Mouse (Mus musculus) layer of hippocampus, adult 9-10 months (tissue): Measurements from ENCODE around the gene Cep104.

Experiments used
- DNase-seq: peaks from one replicate; pipeline ENCODE4 v3.0.0; 2022; ENCODE audit warnings: low spot score

Gene Cep104

GRCm38 (mm10) chr4:154051401-154051800 is 76.4 kb downstream of the Cep104 start:
- no peak for DNase-seq

GRCm38 (mm10) chr4:154053065-154053464 is 78.1 kb downstream of the Cep104 start:
- no peak for DNase-seq

GRCm38 (mm10) chr4:154055482-154055881 is 80.5 kb downstream of the Cep104 start:
- DNase-seq: no peak

- DNase-seq: no peak
These were observed 81.1 kb downstream of the Cep104 start for GRCm38 (mm10) chr4:154056046-154056445.

DNA sequence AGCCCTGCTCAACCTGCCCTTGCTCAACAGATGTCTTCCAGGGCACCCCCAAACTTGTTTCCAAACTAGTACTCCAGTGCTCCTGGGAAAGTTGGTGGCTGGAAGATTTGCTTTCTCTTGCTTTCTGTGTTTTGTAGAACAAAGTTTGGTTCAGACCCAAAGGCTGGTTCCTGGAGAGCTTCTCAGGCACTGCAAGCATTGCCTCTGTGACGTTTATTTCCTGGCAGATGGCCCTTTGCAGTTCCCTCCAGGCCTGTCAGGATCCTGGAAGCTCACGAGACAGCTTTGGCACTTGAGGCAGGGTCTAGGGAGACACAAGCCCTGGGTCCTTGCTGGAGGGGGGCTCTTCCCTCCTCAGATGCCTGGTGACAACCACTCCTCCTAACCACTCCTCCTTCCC is 81.7 kb downstream of the Cep104 start:
- no peak for DNase-seq

DNA sequence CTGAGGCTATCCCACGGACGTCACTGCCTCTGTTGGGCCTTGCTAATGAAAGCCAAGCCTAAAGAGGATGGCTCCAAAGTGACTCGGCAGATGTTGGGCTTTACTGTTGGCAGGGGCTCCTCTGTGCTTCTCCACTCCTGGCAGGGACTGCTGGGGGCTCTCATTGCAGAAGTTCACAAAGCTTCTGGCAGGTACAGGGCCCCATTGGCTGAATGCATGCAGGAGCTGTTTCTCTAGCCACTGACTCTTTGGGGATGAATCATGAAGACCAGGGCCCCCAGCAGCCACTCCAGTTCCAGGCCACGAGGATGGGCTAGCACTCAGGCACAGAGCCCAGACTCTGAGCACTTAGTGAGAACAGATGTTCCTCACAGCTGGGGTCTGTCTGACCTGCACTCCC is 82.7 kb downstream of the Cep104 start:
- no peak for DNase-seq
